8 mouse cellular contexts compared by ENCODE assay signal in genomic region chr5:102074086-102074485, GRCm38 (mm10). TPM values are rescaled to one million over a fixed set of nuclear protein-coding genes. Genes with fewer than 3 reads are reported as not detected.
DNase-seq lines count a peak whose midpoint lies in the region; ATAC-seq and TF ChIP-seq lines count a peak whose summit lies in the region.

No protein-coding gene starts in this region.

- peak; percentile 61 to 85 for DNase-seq in heart, adult 18-20 months
- DNase-seq in urinary bladder, postnatal 14 days (ENCODE audit: low spot score): peak; percentile 73
- DNase-seq in urinary bladder, postnatal 4 days (ENCODE audit: low spot score in 2 of 2): no peak
- DNase-seq in cerebellum, postnatal 10 days: peak; percentile 88 to 92
- DNase-seq in kidney, postnatal 14 days: peak; percentile 79
- DNase-seq in lung, postnatal 0 days (ENCODE audit: low spot score): peak; percentile 84

- no peak for TF ChIP-seq EP300 in lung, postnatal 0 days (IDR thresholded peaks at IDR 0.05)

- H3K27ac ChIP-seq in heart, embryonic 12.5 days (ENCODE audit: poor library complexity, severe bottlenecking): no peak overlapping the region
- H3K27ac ChIP-seq in lung, postnatal 0 days (ENCODE audit: low read length): no peak overlapping the region

- H3K9me3 ChIP-seq in heart, embryonic 12.5 days (replicated peaks): no peaks in the 10 kb centered on the region
- H3K9me3 ChIP-seq in lung, postnatal 0 days (ENCODE audit: low read length): no peaks in the 10 kb centered on the region

- WGBS in heart, embryonic 12.5 days: 0% methylated on average over 1 of the region's 1 CpGs
- 0% methylated on average over 1 of the region's 1 CpGs for WGBS in lung, postnatal 0 days

- no peak overlapping the region for H3K9ac ChIP-seq in heart, embryonic 12.5 days
- H3K9ac ChIP-seq in lung, postnatal 0 days (replicated peaks; ENCODE audit: low read depth): no peak overlapping the region

- no peak overlapping the region for H3K4me3 ChIP-seq in heart, embryonic 12.5 days
- no peak overlapping the region for H3K4me3 ChIP-seq in lung, postnatal 0 days (ENCODE audit: low read depth, low read length)

- no peaks in the 10 kb centered on the region for H3K4me1 ChIP-seq in heart, embryonic 12.5 days (replicated peaks)
- H3K4me1 ChIP-seq in lung, postnatal 0 days (ENCODE audit: insufficient read depth, low read depth, low read length): no peaks in the 10 kb centered on the region

- H3K36me3 ChIP-seq in heart, embryonic 12.5 days: no peaks in the 10 kb centered on the region
- H3K36me3 ChIP-seq in lung, postnatal 0 days (ENCODE audit: insufficient read depth, low read length): no peaks in the 10 kb centered on the region

- ATAC-seq in heart, embryonic 12.5 days (ENCODE audit: insufficient number of reproducible peaks, low FRiP score): no peak
- ATAC-seq in lung, postnatal 0 days: no peak
- no peak for ATAC-seq in monocyte, adult 5-6 weeks (replicated peaks; ENCODE audit: insufficient number of reproducible peaks, low FRiP score, low TSS enrichment, poor library complexity, severe bottlenecking)

- TF ChIP-seq CTCF in lung, postnatal 0 days (IDR thresholded peaks at IDR 0.05): peak; percentile 68

- H3K4me2 ChIP-seq in heart, embryonic 12.5 days: no peak overlapping the region
- no peak overlapping the region for H3K4me2 ChIP-seq in lung, postnatal 0 days (replicated peaks; ENCODE audit: low read depth, low read length)

- no peaks in the 10 kb centered on the region for H3K27me3 ChIP-seq in heart, embryonic 12.5 days (replicated peaks)
- H3K27me3 ChIP-seq in lung, postnatal 0 days (replicated peaks; ENCODE audit: insufficient read depth, low read length): no peaks in the 10 kb centered on the region

RNA-seq across cellular contexts. Expression of gene Wdfy3, which starts 4.4 kb away (rescaled TPM):
- 10 to 100 TPM; 27.1 to 30.2 TPM for total RNA-seq in heart, adult 18-20 months (2021)
- 15.7 and 17.4 TPM in 2 replicates for polyA plus RNA-seq in heart, embryonic 12.5 days (2016; fragmentation: Nextera tagmentation; extraction: Ambion mirVana)
- 9.9 and 11.9 TPM in 2 replicates for polyA plus RNA-seq in lung, postnatal 0 days (2015; fragmentation: Nextera tagmentation; extraction: Ambion mirVana)
- total RNA-seq in monocyte, adult 5-6 weeks (2017): 8.1 to 15.0 TPM (median 10.9 TPM) in 3 replicates

Comparison
In these comparisons a context has a peak if more than half of its experiments do, and no peak if none do; other contexts are left out.
1. DNase-seq: peak in heart, adult 18-20 months (2 of 2), urinary bladder, postnatal 14 days (single experiment), cerebellum, postnatal 10 days (2 of 2), kidney, postnatal 14 days (single experiment) and lung, postnatal 0 days (single experiment); none in urinary bladder, postnatal 4 days (0 of 2).